20 mouse cellular contexts compared by ENCODE assay signal in the genomic region with DNA sequence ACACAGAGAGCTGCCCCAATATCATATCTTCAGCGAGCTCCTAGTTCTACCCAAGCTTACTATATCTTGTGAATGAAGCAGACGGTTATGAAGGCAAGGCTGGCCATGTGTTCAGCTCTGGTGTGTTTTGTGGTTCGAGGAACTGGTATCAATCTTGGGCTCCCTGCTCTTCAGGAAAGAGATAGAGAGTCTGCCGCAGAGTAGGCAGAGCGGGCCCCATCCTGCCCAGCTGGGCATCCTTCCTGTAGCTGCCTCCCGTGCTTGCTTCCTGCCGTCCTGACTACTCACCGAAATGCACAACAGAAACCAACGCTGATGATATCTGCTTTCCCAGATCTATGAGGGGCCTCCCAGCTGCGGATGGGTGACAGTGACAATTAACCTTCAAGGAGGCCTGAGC.
DNase-seq lines count a peak whose midpoint lies in the region; ATAC-seq lines count a peak whose summit lies in the region.
"Had no signal": no experiment of that assay in that cellular context is flagged by ENCODE, and none has a peak within 500 bp of the region (broad histone marks: within the 10 kb centered on the region; RNA-seq: fewer than 3 reads in every experiment).

No protein-coding gene starts in this region.

- H3K4me2 ChIP-seq in liver, embryonic 11.5 days: 0 out of 2 replicates have a peak overlapping the region, but pooled peaks have one; percentile 16
- no peak overlapping the region for H3K4me2 ChIP-seq in neural tube, embryonic 15.5 days
- H3K4me2 ChIP-seq: hindbrain, embryonic 14.5 days; liver, embryonic 15.5 days; midbrain, embryonic 13.5 days had no signal

- no peak overlapping the region for H3K27ac ChIP-seq in liver, embryonic 11.5 days (ENCODE audit: low read depth, low read length)
- H3K27ac ChIP-seq in neural tube, embryonic 15.5 days (replicated peaks): no peak overlapping the region
- H3K27ac ChIP-seq: heart, embryonic 10.5 days; hindbrain, embryonic 14.5 days; liver, embryonic 15.5 days; midbrain, embryonic 13.5 days had no signal

- ATAC-seq in liver, embryonic 11.5 days (replicated peaks; ENCODE audit: low FRiP score): no peak
- no peak for ATAC-seq in neural tube, embryonic 15.5 days (ENCODE audit: low FRiP score)
- ATAC-seq: forebrain, postnatal 0 days; midbrain, embryonic 13.5 days had no signal

- no peaks in the 10 kb centered on the region for H3K36me3 ChIP-seq in liver, embryonic 11.5 days (ENCODE audit: control insufficient read depth, insufficient read depth, low read length)
- H3K36me3 ChIP-seq in neural tube, embryonic 15.5 days: no peaks in the 10 kb centered on the region
- H3K36me3 ChIP-seq: heart, embryonic 10.5 days; liver, embryonic 15.5 days; midbrain, embryonic 13.5 days had no signal

- intact Hi-C loops in gastrocnemius, postnatal 36 days (cut with DNase I): no loop called here

- H3K9ac ChIP-seq in liver, embryonic 11.5 days (ENCODE audit: low read depth, low read length): no peak overlapping the region
- H3K9ac ChIP-seq in neural tube, embryonic 15.5 days (replicated peaks): no peak overlapping the region
- H3K9ac ChIP-seq: forebrain, postnatal 0 days; hindbrain, embryonic 14.5 days; liver, embryonic 15.5 days; midbrain, embryonic 13.5 days had no signal

- H3K4me3 ChIP-seq in liver, embryonic 11.5 days (ENCODE audit: low read depth, low read length): no peak overlapping the region
- no peak overlapping the region for H3K4me3 ChIP-seq in neural tube, embryonic 15.5 days (replicated peaks)
- H3K4me3 ChIP-seq: heart, embryonic 10.5 days; liver, embryonic 15.5 days; midbrain, embryonic 13.5 days had no signal

- H3K9me3 ChIP-seq in liver, embryonic 11.5 days (ENCODE audit: control insufficient read depth, low read length): no peaks in the 10 kb centered on the region
- no peaks in the 10 kb centered on the region for H3K9me3 ChIP-seq in neural tube, embryonic 15.5 days (replicated peaks)
- H3K9me3 ChIP-seq: heart, embryonic 10.5 days; liver, embryonic 15.5 days; midbrain, embryonic 13.5 days had no signal

- no peaks in the 10 kb centered on the region for H3K4me1 ChIP-seq in liver, embryonic 11.5 days (replicated peaks; ENCODE audit: control insufficient read depth, insufficient read depth, low read length)
- H3K4me1 ChIP-seq in neural tube, embryonic 15.5 days: no peaks in the 10 kb centered on the region
- H3K4me1 ChIP-seq: heart, embryonic 10.5 days; liver, embryonic 15.5 days had no signal

- no peaks in the 10 kb centered on the region for H3K27me3 ChIP-seq in liver, embryonic 11.5 days (replicated peaks; ENCODE audit: control insufficient read depth, insufficient read depth, low read length)
- no peaks in the 10 kb centered on the region for H3K27me3 ChIP-seq in neural tube, embryonic 15.5 days (replicated peaks)
- H3K27me3 ChIP-seq: liver, embryonic 15.5 days; midbrain, embryonic 13.5 days had no signal

- 33% methylated on average over 10 of the region's 10 CpGs for WGBS in liver, embryonic 11.5 days
- WGBS in neural tube, embryonic 15.5 days: 87% methylated on average over 10 of the region's 10 CpGs

- DNase-seq in 416B (ENCODE audit: low read depth) (peak; percentile 80), MEL-GATA-1-ER (ENCODE audit: extremely low read depth, low read depth) (peak; percentile 18)
- peak; percentile 40 for DNase-seq in liver, embryonic 11.5 days (ENCODE audit: low spot score)
- DNase-seq in thymus, postnatal 0 days (ENCODE audit: low spot score): peak; percentile 84
- no peak for DNase-seq in retina, embryonic 14.5 days (ENCODE audit: low spot score)
- no peak for DNase-seq in gastrocnemius, postnatal 36 days
- DNase-seq: adrenal gland, postnatal 25 days; cerebellum, postnatal 14 days; forebrain, postnatal 0 days; gastrocnemius, postnatal 10 days; kidney, adult 11 months; kidney, postnatal 25 days; layer of hippocampus, adult 9-11 months; left cerebral cortex, postnatal 4 days; right cerebral cortex, postnatal 14 days had no signal

Comparison
In these comparisons a context has a peak if more than half of its experiments do, and no peak if none do; other contexts are left out.
1. DNase-seq: peak in 416B (single experiment), MEL-GATA-1-ER (single experiment), liver, embryonic 11.5 days (single experiment) and thymus, postnatal 0 days (single experiment); none in retina, embryonic 14.5 days (single experiment) and gastrocnemius, postnatal 36 days (0 of 2).